Mouse (Mus musculus): Measurements from ENCODE around the gene Ccr4. TPM values are rescaled to one million over a fixed set of nuclear protein-coding genes. Genes with fewer than 3 reads are reported as not detected.
A peak's percentile ranks its signal among the peaks of the same experiment; 100 is the strongest.

The Ccr4 gene
- polyA plus RNA-seq, 1 experiment from 2014 or later = not detected

- no peak overlapping the region for H3K27ac ChIP-seq
- 67% methylated on average over 9 of the region's 9 CpGs for WGBS
- no peaks in the 10 kb centered on the region; the same call in 1 of the 2 replicates for H3K4me1 ChIP-seq (replicated peaks)
- no peak overlapping the region for H3K9ac ChIP-seq
- peaks cover 2% of the 10 kb centered on the region for H3K9me3 ChIP-seq
- ATAC-seq (ENCODE audit: low FRiP score) = no peak
- H3K4me2 ChIP-seq = no peak overlapping the region
- H3K4me3 ChIP-seq = no peak overlapping the region
- no peaks in the 10 kb centered on the region for H3K27me3 ChIP-seq
- peaks cover 5% of the 10 kb centered on the region for H3K36me3 ChIP-seq
These were observed 14.2 kb upstream of the Ccr4 start for GRCm38 (mm10) chr9:114518812-114519477.

DNA sequence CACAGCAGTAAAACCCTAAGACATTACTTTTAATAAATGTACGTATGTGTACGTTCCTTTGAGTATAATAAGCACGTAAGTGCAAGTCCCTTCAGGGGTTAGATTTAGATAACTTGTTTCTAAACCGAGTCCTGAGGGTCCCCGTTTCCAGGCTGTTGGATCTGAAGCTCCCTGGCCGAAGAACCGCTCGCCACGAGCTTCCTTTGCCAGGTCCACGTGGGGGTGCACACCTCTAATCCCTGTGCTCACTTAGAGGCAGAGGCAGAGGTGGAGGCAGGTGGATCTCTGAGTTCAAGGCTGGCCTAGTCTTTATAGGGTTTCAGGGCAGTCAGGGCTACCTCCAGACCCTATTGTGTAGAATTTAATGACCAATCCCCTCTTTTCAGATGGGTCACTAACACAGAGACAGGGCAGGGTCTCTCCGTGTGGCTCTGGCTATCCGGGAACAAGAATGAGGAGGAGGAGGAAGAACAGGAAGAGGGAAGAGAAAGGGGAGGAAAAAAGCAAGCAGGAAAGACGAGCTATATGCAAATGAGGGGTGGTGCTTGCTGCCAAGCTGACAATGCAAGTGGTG lies 13.3 kb upstream of the Ccr4 start:
- Histone ChIP-seq H3K4me1 (replicated peaks) (no peaks in the 10 kb centered on the region; the same call in 1 of the 2 replicates), H3K4me2 (no peak overlapping the region), H3K27ac (no peak overlapping the region), H3K36me3 (peaks cover 15% of the 10 kb centered on the region), H3K4me3 (no peak overlapping the region), H3K9me3 (peaks cover 12% of the 10 kb centered on the region), H3K27me3 (no peaks in the 10 kb centered on the region), H3K9ac (no peak overlapping the region)
- no peak for ATAC-seq (ENCODE audit: low FRiP score)
- WGBS = 81% methylated on average over 13 of the region's 13 CpGs

GRCm38 (mm10) chr9:114515364-114515763 lies 10.6 kb upstream of the Ccr4 start, which contains the start of gene C130032M10Rik:
TSS of gene C130032M10Rik (plus strand) at chr9:114515697.
- Histone ChIP-seq H3K4me2 (no peak within 1 kb of the TSS), H3K27me3 (no peaks in the 10 kb centered on the region), H3K4me3 (no peak within 1 kb of the TSS), H3K9ac (no peak within 1 kb of the TSS), H3K27ac (no peak within 1 kb of the TSS), H3K9me3 (peaks cover 31% of the 10 kb centered on the region), H3K4me1 (replicated peaks) (no peaks in the 10 kb centered on the region; the same call in 1 of the 2 replicates), H3K36me3 (peaks cover 35% of the 10 kb centered on the region)
- ATAC-seq (ENCODE audit: low FRiP score) = no peak
- WGBS = 90% methylated on average over 11 of the region's 11 CpGs

- no peaks in the 10 kb centered on the region for H3K27me3 ChIP-seq
- no peak for ATAC-seq (ENCODE audit: low FRiP score)
- WGBS = 96% methylated on average over 21 of the region's 21 CpGs
- no peak overlapping the region for H3K27ac ChIP-seq
- no peak overlapping the region for H3K9ac ChIP-seq
- H3K4me2 ChIP-seq = no peak overlapping the region
- H3K4me3 ChIP-seq = no peak overlapping the region
- peaks cover 46% of the 10 kb centered on the region for H3K36me3 ChIP-seq
- H3K4me1 ChIP-seq (replicated peaks) = no peaks in the 10 kb centered on the region; the same call in 1 of the 2 replicates
- peaks cover 31% of the 10 kb centered on the region for H3K9me3 ChIP-seq
These were observed 8.1 kb upstream of the Ccr4 start for GRCm38 (mm10) chr9:114512831-114513230.

- no peak overlapping the region for H3K4me3 ChIP-seq
- no peak overlapping the region for H3K9ac ChIP-seq
- peaks cover 31% of the 10 kb centered on the region for H3K9me3 ChIP-seq
- 93% methylated on average over 9 of the region's 9 CpGs for WGBS
- H3K4me2 ChIP-seq = no peak overlapping the region
- no peak overlapping the region for H3K27ac ChIP-seq
- no peak for ATAC-seq (ENCODE audit: low FRiP score)
- H3K27me3 ChIP-seq = no peaks in the 10 kb centered on the region
- H3K4me1 ChIP-seq (replicated peaks) = no peaks in the 10 kb centered on the region
- H3K36me3 ChIP-seq = peaks cover 46% of the 10 kb centered on the region
These were observed 5.1 kb upstream of the Ccr4 start for GRCm38 (mm10) chr9:114509785-114510184.

- 91% methylated on average over 9 of the region's 9 CpGs for WGBS
- no peak overlapping the region for H3K9ac ChIP-seq
These were observed 2.7 kb upstream of the Ccr4 start for GRCm38 (mm10) chr9:114507421-114507820.

DNA sequence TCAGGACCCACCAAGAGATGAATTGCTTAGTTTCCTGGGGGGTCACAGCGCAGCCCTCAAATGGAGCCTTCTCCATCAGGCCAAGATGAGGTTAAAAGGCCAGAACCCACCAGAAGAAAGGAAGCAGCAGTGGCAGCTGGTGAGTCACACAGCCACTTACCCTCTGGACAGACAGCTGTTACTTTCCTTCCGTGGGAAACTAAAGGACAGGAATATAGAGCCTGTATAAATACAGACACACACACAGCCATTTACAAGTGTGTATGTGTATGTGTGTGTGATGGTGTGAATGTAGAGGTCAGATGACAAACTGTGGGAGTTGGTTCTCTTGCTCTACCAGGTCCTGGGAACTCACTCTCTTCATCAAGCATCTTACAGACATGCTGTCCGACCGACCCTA lies 1.8 kb upstream of the Ccr4 start:
- Histone ChIP-seq H3K4me2 (no peak overlapping the region), H3K9ac (no peak overlapping the region), H3K4me1 (replicated peaks) (no peaks in the 10 kb centered on the region), H3K4me3 (no peak overlapping the region), H3K27me3 (no peaks in the 10 kb centered on the region), H3K36me3 (peaks cover 18% of the 10 kb centered on the region), H3K27ac (no peak overlapping the region), H3K9me3 (peaks cover 7% of the 10 kb centered on the region; the same call in 1 of the 2 replicates)
- 82% methylated on average over 4 of the region's 4 CpGs for WGBS
- ATAC-seq (ENCODE audit: low FRiP score) = no peak

More at GRCm38 (mm10) chr9:114507421-114507820, 2.7 kb upstream of the Ccr4 start:
- H3K27me3 ChIP-seq = no peaks in the 10 kb centered on the region
- H3K36me3 ChIP-seq = peaks cover 26% of the 10 kb centered on the region
- no peak overlapping the region for H3K4me2 ChIP-seq
- peaks cover 14% of the 10 kb centered on the region; the same call in 1 of the 2 replicates for H3K9me3 ChIP-seq
- no peak overlapping the region for H3K4me3 ChIP-seq
- ATAC-seq (ENCODE audit: low FRiP score) = no peak
- no peaks in the 10 kb centered on the region for H3K4me1 ChIP-seq (replicated peaks)
- no peak overlapping the region for H3K27ac ChIP-seq

DNA sequence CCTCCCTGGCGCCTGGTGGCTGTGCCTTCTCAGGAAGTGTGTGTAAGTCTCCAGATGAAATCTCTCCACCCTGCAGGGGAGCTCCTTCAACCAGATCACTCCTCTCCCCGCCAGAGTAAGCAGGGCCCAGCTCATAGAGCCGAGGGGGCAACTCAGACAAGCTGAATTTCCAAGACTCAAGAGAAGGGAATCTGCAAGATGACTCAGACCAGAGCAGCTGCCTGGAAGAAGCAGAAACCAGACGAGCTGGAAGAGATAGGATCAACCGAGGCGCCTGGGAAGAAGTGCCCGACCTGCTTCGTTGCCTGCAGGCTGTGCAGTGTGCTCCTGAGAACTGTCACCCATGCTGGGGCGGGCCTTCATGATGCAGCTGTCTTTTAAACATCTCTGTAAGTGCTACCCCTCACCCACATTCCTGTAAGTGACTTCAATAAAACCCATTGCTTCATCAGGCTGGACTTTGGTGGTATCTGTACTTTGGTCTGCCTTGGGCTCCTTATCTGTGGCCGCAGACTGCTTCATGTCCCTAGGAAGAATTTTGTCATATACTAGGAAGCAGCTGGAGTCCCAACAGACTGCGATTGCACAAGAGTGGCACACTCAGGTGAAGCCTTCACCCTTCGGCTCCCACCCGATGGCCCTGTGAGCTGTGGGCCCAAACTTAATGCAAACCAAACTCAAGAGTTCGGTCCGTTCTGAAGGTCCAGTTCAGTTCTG lies 1.8 kb downstream of the Ccr4 start:
- 79% methylated on average over 15 of the region's 15 CpGs for WGBS
- no peaks in the 10 kb centered on the region for H3K36me3 ChIP-seq
- H3K9me3 ChIP-seq = no peaks in the 10 kb centered on the region
- no peak overlapping the region for H3K4me3 ChIP-seq
- no peaks in the 10 kb centered on the region for H3K27me3 ChIP-seq
- no peak overlapping the region for H3K9ac ChIP-seq
- no peak for ATAC-seq (ENCODE audit: low FRiP score)
- H3K4me1 ChIP-seq (replicated peaks) = no peaks in the 10 kb centered on the region
- H3K4me2 ChIP-seq = no peak overlapping the region
- no peak overlapping the region for H3K27ac ChIP-seq

- Histone ChIP-seq H3K4me3 (no peak overlapping the region), H3K9ac (no peak overlapping the region), H3K27me3 (no peaks in the 10 kb centered on the region), H3K36me3 (no peaks in the 10 kb centered on the region), H3K9me3 (no peaks in the 10 kb centered on the region), H3K27ac (no peak overlapping the region), H3K4me1 (replicated peaks) (no peaks in the 10 kb centered on the region), H3K4me2 (no peak overlapping the region)
- 96% methylated on average over 11 of the region's 11 CpGs for WGBS
- ATAC-seq (ENCODE audit: low FRiP score) = no peak
These were observed 2.8 kb downstream of the Ccr4 start for GRCm38 (mm10) chr9:114501913-114502312.

- Histone ChIP-seq H3K27ac (no peak overlapping the region), H3K4me3 (no peak overlapping the region), H3K27me3 (no peaks in the 10 kb centered on the region), H3K9ac (no peak overlapping the region), H3K36me3 (no peaks in the 10 kb centered on the region), H3K4me2 (no peak overlapping the region), H3K4me1 (replicated peaks) (no peaks in the 10 kb centered on the region), H3K9me3 (no peaks in the 10 kb centered on the region)
- 91% methylated on average over 7 of the region's 7 CpGs for WGBS
- no peak for ATAC-seq (ENCODE audit: low FRiP score)
These were observed 3.6 kb downstream of the Ccr4 start for GRCm38 (mm10) chr9:114501111-114501510.

DNA sequence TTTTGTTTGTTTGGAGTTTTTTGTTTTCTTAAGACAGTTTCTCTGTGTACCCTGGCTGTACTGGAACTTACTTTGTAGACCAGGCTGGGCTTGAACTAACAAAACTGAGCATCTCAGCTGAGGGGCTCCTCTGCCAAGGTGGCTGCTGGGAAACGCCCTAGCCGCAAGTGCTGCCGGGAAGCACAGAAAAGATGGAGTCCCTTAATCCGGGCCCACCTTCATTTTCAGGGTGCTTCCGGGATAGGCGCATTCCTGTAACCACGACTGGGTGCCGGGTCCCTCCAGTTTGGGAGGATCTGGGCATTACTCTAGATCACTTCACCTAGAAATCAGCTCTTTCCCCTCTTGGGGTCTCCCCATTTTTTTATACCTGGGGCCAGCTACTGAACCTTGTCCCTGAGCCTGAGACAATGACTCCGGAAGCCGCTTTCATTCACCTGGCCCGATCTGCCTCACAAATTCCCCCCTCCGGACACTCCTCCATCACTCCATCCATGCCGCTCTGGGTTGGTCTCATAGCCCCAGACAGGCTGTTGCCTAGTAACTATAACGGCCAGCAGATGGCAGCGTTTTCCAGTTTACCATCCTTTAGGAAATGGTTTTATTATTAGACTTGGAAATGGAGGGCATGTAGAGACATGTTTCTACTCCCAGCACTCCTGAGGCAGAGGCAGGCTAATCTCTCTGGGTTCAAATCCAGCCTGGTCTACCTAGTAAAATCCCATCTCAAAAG lies 4.8 kb downstream of the Ccr4 start:
- H3K27ac ChIP-seq = no peak overlapping the region
- H3K4me1 ChIP-seq (replicated peaks) = no peaks in the 10 kb centered on the region
- ATAC-seq (ENCODE audit: low FRiP score) = no peak
- 21% methylated on average over 15 of the region's 15 CpGs for WGBS
- no peaks in the 10 kb centered on the region for H3K9me3 ChIP-seq
- H3K27me3 ChIP-seq = no peaks in the 10 kb centered on the region
- no peak overlapping the region for H3K4me2 ChIP-seq
- no peak overlapping the region for H3K9ac ChIP-seq
- no peaks in the 10 kb centered on the region for H3K36me3 ChIP-seq
- no peak overlapping the region for H3K4me3 ChIP-seq

DNA sequence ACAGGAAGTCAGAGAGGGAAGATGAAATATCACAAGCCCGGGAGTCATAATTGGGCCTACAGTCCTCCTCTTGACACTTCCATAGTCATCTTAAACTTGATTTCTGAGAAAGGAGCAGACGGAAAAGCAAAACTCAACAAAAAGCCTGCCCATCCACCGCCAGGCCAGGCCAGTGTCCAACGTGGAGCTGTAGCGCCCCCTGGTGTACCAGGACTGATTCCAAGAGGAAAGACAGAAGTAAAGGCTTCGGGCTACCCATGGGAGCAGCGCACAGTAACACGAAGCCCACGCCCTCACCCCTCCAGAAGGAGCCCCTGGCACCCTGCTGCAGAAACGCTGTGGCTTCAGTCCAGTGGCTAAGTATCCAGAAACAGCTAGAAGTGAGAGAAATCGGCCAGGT lies 6.5 kb downstream of the Ccr4 start:
- Histone ChIP-seq H3K27me3 (no peaks in the 10 kb centered on the region), H3K4me2 (peak overlapping the region; percentile 32; the same call in 1 of the 2 replicates), H3K9ac (no peak overlapping the region), H3K4me3 (no peak overlapping the region), H3K27ac (no peak overlapping the region), H3K36me3 (no peaks in the 10 kb centered on the region), H3K9me3 (no peaks in the 10 kb centered on the region), H3K4me1 (replicated peaks) (no peaks in the 10 kb centered on the region)
- no peak for ATAC-seq (ENCODE audit: low FRiP score)
- WGBS = 10% methylated on average over 11 of the region's 11 CpGs
